Mouse (Mus musculus) forebrain, embryonic 14.5 days (tissue): ENCODE results near the gene Myl10. TPM values are rescaled to one million over a fixed set of nuclear protein-coding genes. Genes with fewer than 3 reads are reported as not detected.

Experiments
- ATAC-seq: fragments of 200-750 bp; cut with Nextera tagmentation; 2 replicates; pipeline ENCODE4 v1.8.0; 2017; ENCODE audit warnings: mild to moderate bottlenecking, moderate library complexity
- DNase-seq: peaks from one replicate; pipeline ENCODE4 v3.0.0-alpha.2; 2015; ENCODE audit warnings: low spot score
- H3K27ac ChIP-seq: fragments of 300-500 bp; sonication (generic); 2 replicates; pipeline ENCODE4 v1.5.1; 2014; ENCODE audit warnings: low read depth, mild to moderate bottlenecking, control low read depth, low read length, moderate library complexity
- H3K27me3 ChIP-seq: fragments of 300-500 bp; sonication (generic); replicated peaks from 2 replicates; pipeline ENCODE4 v1.6.1; 2014; ENCODE audit warnings: low read length, control low read depth, mixed read lengths; ENCODE audit not compliant: control insufficient read depth, insufficient read depth
- H3K36me3 ChIP-seq: fragments of 300-500 bp; sonication (generic); 2 replicates; pipeline ENCODE4 v1.6.1; 2014; ENCODE audit warnings: low read length, control low read depth; ENCODE audit not compliant: control insufficient read depth, insufficient read depth
- H3K4me1 ChIP-seq: fragments of 300-500 bp; sonication (generic); 2 replicates; pipeline ENCODE4 v1.6.1; 2014; ENCODE audit warnings: antibody characterized with exemption, low read length, control low read depth; ENCODE audit not compliant: control insufficient read depth, insufficient read depth
- H3K4me2 ChIP-seq: fragments of 300-500 bp; sonication (generic); 2 replicates; pipeline ENCODE4 v1.6.1; 2014; ENCODE audit warnings: mild to moderate bottlenecking, control low read depth, low read length
- H3K4me3 ChIP-seq: fragments of 300-500 bp; sonication (generic); 2 replicates; pipeline ENCODE4 v1.5.1; 2014; ENCODE audit warnings: low read depth, low read length, control low read depth
- H3K9ac ChIP-seq: fragments of 300-500 bp; sonication (generic); 2 replicates; pipeline ENCODE4 v1.6.1; 2014; ENCODE audit warnings: mild to moderate bottlenecking, low read length, control low read depth, moderate library complexity
- H3K9me3 ChIP-seq: fragments of 300-500 bp; sonication (generic); replicated peaks from 2 replicates; pipeline ENCODE4 v1.6.1; 2016; ENCODE audit warnings: low read length, control low read depth, mixed read lengths; ENCODE audit not compliant: control insufficient read depth
- WGBS: fragments of 180-500 bp; shearing (Covaris S2); extraction: QIAGEN DNeasy Blood & Tissue Kit; methylation state at CpG from one replicate; pipeline ENCODE4 v1.1.7; 2014; 5-methylcytosine and 5-hydroxymethylcytosine counted together
- polyA plus RNA-seq: library from polyadenylated mRNA; unstranded; fragments of >200 nt; fragmentation: Nextera tagmentation; extraction: Ambion mirVana; gene quantifications from 2 replicates; pipeline ENCODE4 v1.2.1, GENCODE M21; 2014

Gene Myl10
- polyA plus RNA-seq, 1 experiment from 2014 or later, result not detected

- Histone ChIP-seq H3K4me3 (no peak overlapping the region), H3K36me3 (no peaks in the 10 kb centered on the region), H3K27me3 (no peaks in the 10 kb centered on the region), H3K9ac (no peak overlapping the region), H3K9me3 (no peaks in the 10 kb centered on the region), H3K27ac (no peak overlapping the region), H3K4me2 (no peak overlapping the region), H3K4me1 (no peaks in the 10 kb centered on the region)
- 7% methylated on average over 9 of the region's 9 CpGs for WGBS
- DNase-seq (peak; percentile 77), ATAC-seq (no peak)
These were observed 28.4 kb upstream of the Myl10 start for GRCm38 (mm10) chr5:136664497-136664896.

- no peak overlapping the region for H3K27ac ChIP-seq
- no peaks in the 10 kb centered on the region for H3K4me1 ChIP-seq
- no peak overlapping the region for H3K4me2 ChIP-seq
- no peaks in the 10 kb centered on the region for H3K36me3 ChIP-seq
- ATAC-seq (no peak), DNase-seq (no peak)
- H3K4me3 ChIP-seq, result no peak overlapping the region
- H3K27me3 ChIP-seq, result no peaks in the 10 kb centered on the region
- 88% methylated on average over 18 of the region's 18 CpGs for WGBS
- H3K9me3 ChIP-seq, result no peaks in the 10 kb centered on the region
- H3K9ac ChIP-seq, result no peak overlapping the region
These were observed 16.5 kb upstream of the Myl10 start for GRCm38 (mm10) chr5:136676315-136677030.

- Histone ChIP-seq H3K9ac (no peak overlapping the region), H3K36me3 (no peaks in the 10 kb centered on the region), H3K4me1 (no peaks in the 10 kb centered on the region), H3K27ac (no peak overlapping the region), H3K9me3 (no peaks in the 10 kb centered on the region), H3K4me3 (no peak overlapping the region), H3K27me3 (no peaks in the 10 kb centered on the region), H3K4me2 (no peak overlapping the region)
- ATAC-seq, result no peak
- WGBS, result 68% methylated on average over 6 of the region's 6 CpGs
- DNase-seq, result no peak
These were observed 14.1 kb upstream of the Myl10 start for GRCm38 (mm10) chr5:136678840-136679348.

- no peak overlapping the region for H3K4me3 ChIP-seq
- H3K4me1 ChIP-seq, result no peaks in the 10 kb centered on the region
- H3K9ac ChIP-seq, result no peak overlapping the region
- H3K27ac ChIP-seq, result no peak overlapping the region
- no peaks in the 10 kb centered on the region for H3K27me3 ChIP-seq
- H3K4me2 ChIP-seq, result no peak overlapping the region
- H3K36me3 ChIP-seq, result no peaks in the 10 kb centered on the region
- 91% methylated on average over 4 of the region's 4 CpGs for WGBS
- DNase-seq, result no peak
- H3K9me3 ChIP-seq, result no peaks in the 10 kb centered on the region
- no peak for ATAC-seq
These were observed 6.6 kb upstream of the Myl10 start for GRCm38 (mm10) chr5:136686349-136686748.

GRCm38 (mm10) chr5:136687561-136687960, 5.4 kb upstream of the Myl10 start:
- DNase-seq (no peak), ATAC-seq (no peak)
- H3K36me3 ChIP-seq, result no peaks in the 10 kb centered on the region
- no peaks in the 10 kb centered on the region for H3K4me1 ChIP-seq
- H3K4me2 ChIP-seq, result no peak overlapping the region
- WGBS, result 77% methylated on average over 7 of the region's 7 CpGs
- no peak overlapping the region for H3K27ac ChIP-seq
- H3K9me3 ChIP-seq, result no peaks in the 10 kb centered on the region
- H3K4me3 ChIP-seq, result no peak overlapping the region
- no peaks in the 10 kb centered on the region for H3K27me3 ChIP-seq
- H3K9ac ChIP-seq, result no peak overlapping the region

- DNase-seq (no peak), ATAC-seq (no peak)
- Histone ChIP-seq H3K4me3 (no peak overlapping the region), H3K27ac (no peak overlapping the region), H3K36me3 (no peaks in the 10 kb centered on the region), H3K4me2 (no peak overlapping the region), H3K4me1 (no peaks in the 10 kb centered on the region), H3K9me3 (no peaks in the 10 kb centered on the region), H3K9ac (no peak overlapping the region), H3K27me3 (no peaks in the 10 kb centered on the region)
- 81% methylated on average over 6 of the region's 6 CpGs for whole genome bisulfite sequencing
These were observed 4.1 kb upstream of the Myl10 start for GRCm38 (mm10) chr5:136688841-136689240.

- WGBS, result 68% methylated on average over 3 of the region's 3 CpGs
- H3K27ac ChIP-seq, result no peak overlapping the region
- DNase-seq, result no peak
- no peak overlapping the region for H3K9ac ChIP-seq
- H3K4me2 ChIP-seq, result no peak overlapping the region
- no peaks in the 10 kb centered on the region for H3K36me3 ChIP-seq
- H3K27me3 ChIP-seq, result no peaks in the 10 kb centered on the region
- no peak for ATAC-seq
- H3K4me1 ChIP-seq, result no peaks in the 10 kb centered on the region
- no peak overlapping the region for H3K4me3 ChIP-seq
- H3K9me3 ChIP-seq, result no peaks in the 10 kb centered on the region
These were observed 1.8 kb upstream of the Myl10 start for GRCm38 (mm10) chr5:136691170-136691569.

GRCm38 (mm10) chr5:136693418-136693817, 472 bp downstream of the Myl10 start:
- no peaks in the 10 kb centered on the region for H3K4me1 ChIP-seq
- H3K4me3 ChIP-seq, result no peak overlapping the region
- WGBS, result 83% methylated on average over 7 of the region's 7 CpGs
- no peaks in the 10 kb centered on the region for H3K9me3 ChIP-seq
- H3K27ac ChIP-seq, result no peak overlapping the region
- no peaks in the 10 kb centered on the region for H3K27me3 ChIP-seq
- ATAC-seq, result no peak
- no peaks in the 10 kb centered on the region for H3K36me3 ChIP-seq
- DNase-seq, result no peak
- no peak overlapping the region for H3K9ac ChIP-seq
- no peak overlapping the region for H3K4me2 ChIP-seq

GRCm38 (mm10) chr5:136694976-136695375, 2.0 kb downstream of the Myl10 start:
- WGBS, result 79% methylated on average over 6 of the region's 6 CpGs
- Histone ChIP-seq H3K9me3 (no peaks in the 10 kb centered on the region), H3K27ac (no peak overlapping the region), H3K4me1 (no peaks in the 10 kb centered on the region), H3K36me3 (no peaks in the 10 kb centered on the region), H3K9ac (no peak overlapping the region), H3K4me3 (no peak overlapping the region), H3K4me2 (no peak overlapping the region), H3K27me3 (no peaks in the 10 kb centered on the region)
- no peak for ATAC-seq
- no peak for DNase-seq
